Mouse (Mus musculus) hindbrain, embryonic 14.5 days (tissue): ENCODE measurements around the gene Zzz3. TPM values are rescaled to one million over a fixed set of nuclear protein-coding genes. Genes with fewer than 3 reads are reported as not detected.
A peak's percentile ranks its signal among the peaks of the same experiment; 100 is the strongest.

Source experiments
- ATAC-seq: fragments of 200-750 bp; cut with Nextera tagmentation; 2 replicates; pipeline ENCODE4 v1.8.0; 2017; ENCODE audit warnings: moderate number of reproducible peaks, mild to moderate bottlenecking, moderate TSS enrichment, moderate library complexity; ENCODE audit not compliant: low FRiP score
- DNase-seq: peaks from one replicate; pipeline ENCODE4 v3.0.0-alpha.2; 2015; ENCODE audit warnings: low spot score
- H3K27ac ChIP-seq: fragments of 300-500 bp; sonication (generic); 2 replicates; pipeline ENCODE4 v1.5.1; 2014; ENCODE audit warnings: mild to moderate bottlenecking, moderate library complexity
- H3K27me3 ChIP-seq: fragments of 300-500 bp; sonication (generic); 2 replicates; pipeline ENCODE4 v1.6.1; 2014; ENCODE audit warnings: mild to moderate bottlenecking, low read length, mixed read lengths; ENCODE audit not compliant: control insufficient read depth, insufficient read depth
- H3K36me3 ChIP-seq: fragments of 300-500 bp; sonication (generic); replicated peaks from 2 replicates; pipeline ENCODE4 v1.6.1; 2014; ENCODE audit not compliant: control insufficient read depth, insufficient read depth
- H3K4me1 ChIP-seq: fragments of 300-500 bp; sonication (generic); replicated peaks from 2 replicates; pipeline ENCODE4 v1.6.1; 2014; ENCODE audit warnings: antibody characterized with exemption, low read length, mixed read lengths; ENCODE audit not compliant: control insufficient read depth, insufficient read depth
- H3K4me2 ChIP-seq: fragments of 300-500 bp; sonication (generic); replicated peaks from 2 replicates; pipeline ENCODE4 v1.6.1; 2014; ENCODE audit warnings: mild to moderate bottlenecking, moderate library complexity
- H3K4me3 ChIP-seq: fragments of 300-500 bp; sonication (generic); replicated peaks from 2 replicates; pipeline ENCODE4 v1.5.1; 2014; ENCODE audit warnings: mild to moderate bottlenecking, low read length
- H3K9ac ChIP-seq: fragments of 300-500 bp; sonication (generic); 2 replicates; pipeline ENCODE4 v1.6.1; 2014
- H3K9me3 ChIP-seq: fragments of 300-500 bp; sonication (generic); 2 replicates; pipeline ENCODE4 v1.6.1; 2016; ENCODE audit warnings: low read length; ENCODE audit not compliant: control insufficient read depth
- WGBS: fragments of 180-500 bp; shearing (Covaris S2); extraction: QIAGEN DNeasy Blood & Tissue Kit; methylation state at CpG from one replicate; pipeline ENCODE4 v1.1.7; 2014; 5-methylcytosine and 5-hydroxymethylcytosine counted together
- polyA plus RNA-seq: library from polyadenylated mRNA; unstranded; fragments of >200 nt; fragmentation: Nextera tagmentation; extraction: Ambion mirVana; gene quantifications from 2 replicates; pipeline ENCODE4 v1.2.1, GENCODE M21; 2014

The Zzz3 gene
- polyA plus RNA-seq, 1 experiment from 2014 or later: 32.3 TPM

- H3K27me3 ChIP-seq: no peaks in the 10 kb centered on the region
- H3K4me2 ChIP-seq: no peak overlapping the region
- no peaks in the 10 kb centered on the region for H3K36me3 ChIP-seq
- 40% methylated on average over 8 of the region's 8 CpGs for WGBS
- peaks cover 20% of the 10 kb centered on the region for H3K4me1 ChIP-seq
- ATAC-seq: peak; percentile 55; the same call in 1 of the 2 replicates
- H3K9me3 ChIP-seq: no peaks in the 10 kb centered on the region
- H3K27ac ChIP-seq: peak overlapping the region; percentile 34
- H3K4me3 ChIP-seq: no peak overlapping the region
- DNase-seq: no peak
- no peak overlapping the region for H3K9ac ChIP-seq
These were observed 100.2 kb downstream of the Zzz3 start for GRCm38 (mm10) chr3:152495415-152495898.

GRCm38 (mm10) chr3:152497084-152497483, 101.8 kb downstream of the Zzz3 start:
- no peaks in the 10 kb centered on the region for H3K27me3 ChIP-seq
- WGBS: 71% methylated on average over 7 of the region's 7 CpGs
- no peaks in the 10 kb centered on the region for H3K9me3 ChIP-seq
- H3K36me3 ChIP-seq: no peaks in the 10 kb centered on the region
- DNase-seq (no peak), ATAC-seq (no peak)
- H3K9ac ChIP-seq: no peak overlapping the region
- H3K4me3 ChIP-seq: no peak overlapping the region
- H3K4me1 ChIP-seq: peaks cover 20% of the 10 kb centered on the region
- H3K4me2 ChIP-seq: no peak overlapping the region
- H3K27ac ChIP-seq: no peak overlapping the region

- WGBS: 83% methylated on average over 2 of the region's 2 CpGs
- Histone ChIP-seq H3K4me1 (peaks cover 20% of the 10 kb centered on the region), H3K4me2 (no peak overlapping the region), H3K9ac (no peak overlapping the region), H3K27ac (no peak overlapping the region), H3K27me3 (no peaks in the 10 kb centered on the region), H3K9me3 (no peaks in the 10 kb centered on the region), H3K36me3 (no peaks in the 10 kb centered on the region), H3K4me3 (no peak overlapping the region)
- DNase-seq (no peak), ATAC-seq (no peak)
These were observed 102.6 kb downstream of the Zzz3 start for GRCm38 (mm10) chr3:152497842-152498241.

GRCm38 (mm10) chr3:152498968-152499696, 103.9 kb downstream of the Zzz3 start:
- DNase-seq: no peak
- 81% methylated on average over 2 of the region's 2 CpGs for WGBS

GRCm38 (mm10) chr3:152507900-152508299, 112.6 kb downstream of the Zzz3 start:
- no peak overlapping the region for H3K27ac ChIP-seq

More at GRCm38 (mm10) chr3:152498968-152499696, 103.9 kb downstream of the Zzz3 start:
- Histone ChIP-seq H3K4me3 (no peak overlapping the region), H3K9ac (no peak overlapping the region), H3K27ac (no peak overlapping the region), H3K4me2 (no peak overlapping the region), H3K36me3 (no peaks in the 10 kb centered on the region), H3K9me3 (no peaks in the 10 kb centered on the region), H3K27me3 (no peaks in the 10 kb centered on the region), H3K4me1 (peaks cover 18% of the 10 kb centered on the region)
- no peak for ATAC-seq

GRCm38 (mm10) chr3:152508419-152508993, 113.2 kb downstream of the Zzz3 start:
- no peaks in the 10 kb centered on the region for H3K36me3 ChIP-seq
- no peaks in the 10 kb centered on the region for H3K9me3 ChIP-seq
- H3K27ac ChIP-seq: no peak overlapping the region
- DNase-seq (no peak), ATAC-seq (no peak)
- no peaks in the 10 kb centered on the region for H3K27me3 ChIP-seq
- 0 out of 2 replicates have a peak overlapping the region, but pooled peaks have one; percentile 16 for H3K4me2 ChIP-seq
- WGBS: 30% methylated on average over 12 of the region's 12 CpGs
- H3K4me3 ChIP-seq: no peak overlapping the region
- H3K4me1 ChIP-seq: 0 out of 2 replicates have a peak, but pooled peaks cover 4% of the 10 kb centered on the region
- H3K9ac ChIP-seq: 0 out of 2 replicates have a peak overlapping the region, but pooled peaks have one; percentile 6

More at GRCm38 (mm10) chr3:152507900-152508299, 112.6 kb downstream of the Zzz3 start:
- H3K36me3 ChIP-seq: no peaks in the 10 kb centered on the region
- no peaks in the 10 kb centered on the region for H3K9me3 ChIP-seq
- 0 out of 2 replicates have a peak, but pooled peaks cover 4% of the 10 kb centered on the region for H3K4me1 ChIP-seq
- H3K27me3 ChIP-seq: no peaks in the 10 kb centered on the region
- ATAC-seq (no peak), DNase-seq (no peak)
- H3K9ac ChIP-seq: no peak overlapping the region
- no peak overlapping the region for H3K4me3 ChIP-seq
- WGBS: 55% methylated on average over 8 of the region's 8 CpGs
- no peak overlapping the region for H3K4me2 ChIP-seq

GRCm38 (mm10) chr3:152509268-152509667, 114.0 kb downstream of the Zzz3 start:
- H3K4me1 ChIP-seq: 0 out of 2 replicates have a peak, but pooled peaks cover 4% of the 10 kb centered on the region

More at GRCm38 (mm10) chr3:152509268-152509667, 114.0 kb downstream of the Zzz3 start:
- Histone ChIP-seq H3K9ac (no peak overlapping the region), H3K9me3 (no peaks in the 10 kb centered on the region), H3K4me2 (no peak overlapping the region), H3K27me3 (no peaks in the 10 kb centered on the region), H3K36me3 (no peaks in the 10 kb centered on the region), H3K27ac (no peak overlapping the region), H3K4me3 (no peak overlapping the region)
- 76% methylated on average over 7 of the region's 7 CpGs for WGBS
- no peak for DNase-seq
- no peak for ATAC-seq

Other genes starting within 250 kb of the Zzz3 start
- 9.2 and 11.7 TPM in 2 replicates for gene Gipc2, start 229.2 kb upstream of the Zzz3 start, polyA plus RNA-seq
- 40.0 and 46.5 TPM in 2 replicates for gene Dnajb4, start 185.2 kb upstream of the Zzz3 start, polyA plus RNA-seq
- gene Fubp1, start 185.1 kb upstream of the Zzz3 start, polyA plus RNA-seq: 208 and 210 TPM in 2 replicates
- 0.33 and 1.8 TPM in 2 replicates for gene Nexn, start 129.1 kb upstream of the Zzz3 start, polyA plus RNA-seq
- 18.9 and 20.1 TPM in 2 replicates for gene Miga1, start 55.1 kb upstream of the Zzz3 start, polyA plus RNA-seq
- gene Usp33, start 49.0 kb upstream of the Zzz3 start, polyA plus RNA-seq: 108 and 113 TPM in 2 replicates